Mouse (Mus musculus): ENCODE measurements around the gene Itga4. TPM values are rescaled to one million over a fixed set of nuclear protein-coding genes. Genes with fewer than 3 reads are reported as not detected.

The Itga4 gene
- polyA plus RNA-seq, 1 experiment: 1.7 TPM

DNA sequence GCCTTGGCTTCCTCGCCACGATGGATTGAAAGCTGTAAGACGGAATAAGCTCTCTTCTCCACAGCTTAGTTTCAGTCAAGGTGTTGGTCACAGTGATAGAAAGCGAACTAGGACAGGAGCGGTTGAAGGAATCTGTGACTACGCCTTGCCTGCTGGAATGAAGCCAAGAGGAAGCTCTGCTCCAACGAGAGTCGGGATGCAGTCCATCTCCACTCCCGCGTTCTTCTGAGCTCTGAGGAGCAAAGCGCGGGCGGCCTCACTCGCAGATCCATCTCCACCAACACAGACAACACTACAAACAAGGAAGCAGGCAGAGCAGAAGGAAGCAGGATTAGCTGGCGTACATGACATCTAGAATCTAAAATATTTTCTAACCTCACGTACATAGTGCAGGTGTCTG is 99.5 kb downstream of the Itga4 start:
- Histone ChIP-seq H3K9me3 (ENCODE audit: control insufficient read depth, low read length) (no peaks in the 10 kb centered on the region), H3K27me3 (ENCODE audit: control insufficient read depth) (no peaks in the 10 kb centered on the region), H3K4me1 (ENCODE audit: control insufficient read depth) (peaks cover 4% of the 10 kb centered on the region; the same call in 1 of the 2 replicates), H3K36me3 (ENCODE audit: control insufficient read depth) (peaks cover 2% of the 10 kb centered on the region; the same call in 1 of the 2 replicates), H3K4me3 (replicated peaks) (no peak overlapping the region)
- TF ChIP-seq GATA1 (IDR thresholded peaks at IDR 0.05; ENCODE audit: low read length): no peak
- no peak for TF ChIP-seq TAL1 (IDR thresholded peaks at IDR 0.05; ENCODE audit: low read length)

- H3K27me3 ChIP-seq (ENCODE audit: control insufficient read depth): no peaks in the 10 kb centered on the region
- no peak overlapping the region for H3K4me3 ChIP-seq (replicated peaks)
Measured at GRCm38 (mm10) chr2:79357835-79358234, 102.6 kb downstream of the Itga4 start.

DNA sequence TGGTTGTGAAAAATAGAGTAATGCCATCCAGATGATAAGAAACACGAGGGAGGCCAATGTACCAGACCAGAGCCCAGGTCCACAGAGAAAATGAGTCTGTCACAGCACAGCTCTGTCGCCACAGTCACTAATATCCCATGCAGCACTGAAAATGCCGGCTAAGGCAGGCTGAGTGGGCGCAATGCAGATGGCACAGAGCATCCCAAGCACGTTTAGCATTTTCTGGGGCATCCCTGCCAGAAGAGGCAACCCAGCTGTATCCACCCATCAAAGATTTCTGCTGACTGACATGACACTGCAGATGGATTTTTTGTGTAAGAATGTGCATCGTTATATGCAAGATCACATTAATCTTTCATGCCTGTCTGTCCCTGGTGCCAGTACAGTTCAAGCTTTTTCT is 106.8 kb downstream of the Itga4 start:
- Histone ChIP-seq H3K27me3 (ENCODE audit: control insufficient read depth) (no peaks in the 10 kb centered on the region), H3K4me3 (replicated peaks) (no peak overlapping the region), H3K9me3 (ENCODE audit: control insufficient read depth, low read length) (no peaks in the 10 kb centered on the region), H3K4me1 (ENCODE audit: control insufficient read depth) (no peaks in the 10 kb centered on the region), H3K36me3 (ENCODE audit: control insufficient read depth) (no peaks in the 10 kb centered on the region)
- no peak for TF ChIP-seq GATA1 (IDR thresholded peaks at IDR 0.05; ENCODE audit: low read length)
- TF ChIP-seq TAL1 (IDR thresholded peaks at IDR 0.05; ENCODE audit: low read length): no peak

More at GRCm38 (mm10) chr2:79357835-79358234, 102.6 kb downstream of the Itga4 start:
- TF ChIP-seq GATA1 (IDR thresholded peaks at IDR 0.05; ENCODE audit: low read length) (no peak), TAL1 (IDR thresholded peaks at IDR 0.05; ENCODE audit: low read length) (no peak)
- Histone ChIP-seq H3K4me1 (ENCODE audit: control insufficient read depth) (peaks cover 4% of the 10 kb centered on the region; the same call in 1 of the 2 replicates), H3K9me3 (ENCODE audit: control insufficient read depth, low read length) (no peaks in the 10 kb centered on the region), H3K36me3 (ENCODE audit: control insufficient read depth) (peaks cover 2% of the 10 kb centered on the region; the same call in 1 of the 2 replicates)

DNA sequence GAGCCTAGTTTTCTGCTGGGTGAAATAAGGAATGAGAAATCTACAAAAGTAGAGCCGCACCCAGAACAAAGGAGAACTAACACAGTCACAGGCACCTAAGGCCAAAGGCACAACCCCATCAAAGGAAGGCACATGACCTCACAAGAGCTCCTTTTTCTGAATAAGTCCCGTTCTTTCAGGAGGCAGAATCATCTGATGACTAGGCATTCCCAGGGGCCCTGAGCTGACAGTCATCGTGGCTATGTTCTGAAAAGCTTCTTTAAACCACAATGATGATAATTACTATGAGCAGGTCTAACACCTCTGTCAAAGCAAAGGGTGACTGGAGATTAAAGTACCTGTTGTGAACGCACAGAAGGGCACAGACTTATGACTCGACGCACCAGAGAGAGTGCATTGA is 108.7 kb downstream of the Itga4 start:
- Histone ChIP-seq H3K4me1 (ENCODE audit: control insufficient read depth) (no peaks in the 10 kb centered on the region), H3K9me3 (ENCODE audit: control insufficient read depth, low read length) (no peaks in the 10 kb centered on the region)

GRCm38 (mm10) chr2:79367451-79368450 is 112.5 kb downstream of the Itga4 start:
- Histone ChIP-seq H3K9me3 (ENCODE audit: control insufficient read depth, low read length) (no peaks in the 10 kb centered on the region), H3K4me1 (ENCODE audit: control insufficient read depth) (no peaks in the 10 kb centered on the region), H3K4me3 (replicated peaks) (no peak overlapping the region), H3K27me3 (ENCODE audit: control insufficient read depth) (no peaks in the 10 kb centered on the region), H3K36me3 (ENCODE audit: control insufficient read depth) (no peaks in the 10 kb centered on the region)
- no peak for TF ChIP-seq GATA1 (IDR thresholded peaks at IDR 0.05; ENCODE audit: low read length)
- TF ChIP-seq TAL1 (IDR thresholded peaks at IDR 0.05; ENCODE audit: low read length): no peak

More for the DNA sequence above, 108.7 kb downstream of the Itga4 start:
- no peaks in the 10 kb centered on the region for H3K27me3 ChIP-seq (ENCODE audit: control insufficient read depth)
- no peak overlapping the region for H3K4me3 ChIP-seq (replicated peaks)
- H3K36me3 ChIP-seq (ENCODE audit: control insufficient read depth): no peaks in the 10 kb centered on the region
- no peak for TF ChIP-seq GATA1 (IDR thresholded peaks at IDR 0.05; ENCODE audit: low read length)
- TF ChIP-seq TAL1 (IDR thresholded peaks at IDR 0.05; ENCODE audit: low read length): no peak

DNA sequence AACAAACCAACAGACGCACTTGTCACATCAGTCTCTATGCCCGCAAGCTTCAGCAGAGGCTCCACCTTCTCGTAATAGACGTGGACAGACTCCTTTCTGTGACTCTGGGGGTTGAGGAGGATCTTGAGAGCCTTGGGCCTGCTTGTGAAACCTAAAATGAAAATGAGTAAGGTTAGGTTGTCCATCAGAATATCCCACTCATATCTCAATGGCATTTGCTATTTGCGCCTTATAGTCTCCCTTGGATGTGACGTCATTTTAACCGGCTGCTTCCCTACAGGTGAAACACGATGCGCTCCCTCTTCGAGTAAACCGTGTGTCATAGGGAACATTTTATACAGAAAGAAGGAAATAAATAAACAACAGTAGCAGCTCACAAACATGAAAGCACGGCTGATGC is 113.4 kb downstream of the Itga4 start:
- Histone ChIP-seq H3K4me1 (ENCODE audit: control insufficient read depth) (no peaks in the 10 kb centered on the region), H3K4me3 (replicated peaks) (no peak overlapping the region), H3K36me3 (ENCODE audit: control insufficient read depth) (no peaks in the 10 kb centered on the region), H3K27me3 (ENCODE audit: control insufficient read depth) (no peaks in the 10 kb centered on the region), H3K9me3 (ENCODE audit: control insufficient read depth, low read length) (no peaks in the 10 kb centered on the region)
- TF ChIP-seq GATA1 (IDR thresholded peaks at IDR 0.05; ENCODE audit: low read length): no peak
- no peak for TF ChIP-seq TAL1 (IDR thresholded peaks at IDR 0.05; ENCODE audit: low read length)

- H3K4me3 ChIP-seq (replicated peaks): no peak overlapping the region
- no peaks in the 10 kb centered on the region for H3K27me3 ChIP-seq (ENCODE audit: control insufficient read depth)
- no peaks in the 10 kb centered on the region for H3K36me3 ChIP-seq (ENCODE audit: control insufficient read depth)
- no peaks in the 10 kb centered on the region for H3K9me3 ChIP-seq (ENCODE audit: control insufficient read depth, low read length)
- no peak for TF ChIP-seq TAL1 (IDR thresholded peaks at IDR 0.05; ENCODE audit: low read length)
- no peak for TF ChIP-seq GATA1 (IDR thresholded peaks at IDR 0.05; ENCODE audit: low read length)
- no peaks in the 10 kb centered on the region for H3K4me1 ChIP-seq (ENCODE audit: control insufficient read depth)
Measured at GRCm38 (mm10) chr2:79369061-79369524, 113.9 kb downstream of the Itga4 start.

DNA sequence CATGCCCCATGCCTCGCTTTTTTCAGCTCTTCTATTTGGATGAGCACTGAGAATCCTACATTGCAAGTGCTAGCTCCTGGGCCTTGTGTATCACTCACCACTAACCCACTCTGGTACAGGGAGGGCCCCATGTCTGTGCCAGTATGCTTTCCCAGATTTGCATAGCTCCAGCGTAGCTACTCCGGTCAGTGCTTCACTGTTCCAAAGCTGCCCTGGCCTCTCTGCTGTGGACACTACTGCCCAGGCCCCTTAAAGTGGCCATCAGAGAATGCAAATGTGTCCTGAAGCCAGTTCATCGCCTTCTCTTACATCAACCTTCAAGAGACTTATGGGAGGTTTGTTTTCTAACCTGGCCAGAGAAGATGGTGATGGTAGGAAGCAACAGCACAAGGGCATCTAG is 114.7 kb downstream of the Itga4 start:
- Histone ChIP-seq H3K4me1 (ENCODE audit: control insufficient read depth) (no peaks in the 10 kb centered on the region), H3K27me3 (ENCODE audit: control insufficient read depth) (no peaks in the 10 kb centered on the region), H3K9me3 (ENCODE audit: control insufficient read depth, low read length) (no peaks in the 10 kb centered on the region), H3K4me3 (replicated peaks) (no peak overlapping the region), H3K36me3 (ENCODE audit: control insufficient read depth) (no peaks in the 10 kb centered on the region)
- no peak for TF ChIP-seq GATA1 (IDR thresholded peaks at IDR 0.05; ENCODE audit: low read length)

DNA sequence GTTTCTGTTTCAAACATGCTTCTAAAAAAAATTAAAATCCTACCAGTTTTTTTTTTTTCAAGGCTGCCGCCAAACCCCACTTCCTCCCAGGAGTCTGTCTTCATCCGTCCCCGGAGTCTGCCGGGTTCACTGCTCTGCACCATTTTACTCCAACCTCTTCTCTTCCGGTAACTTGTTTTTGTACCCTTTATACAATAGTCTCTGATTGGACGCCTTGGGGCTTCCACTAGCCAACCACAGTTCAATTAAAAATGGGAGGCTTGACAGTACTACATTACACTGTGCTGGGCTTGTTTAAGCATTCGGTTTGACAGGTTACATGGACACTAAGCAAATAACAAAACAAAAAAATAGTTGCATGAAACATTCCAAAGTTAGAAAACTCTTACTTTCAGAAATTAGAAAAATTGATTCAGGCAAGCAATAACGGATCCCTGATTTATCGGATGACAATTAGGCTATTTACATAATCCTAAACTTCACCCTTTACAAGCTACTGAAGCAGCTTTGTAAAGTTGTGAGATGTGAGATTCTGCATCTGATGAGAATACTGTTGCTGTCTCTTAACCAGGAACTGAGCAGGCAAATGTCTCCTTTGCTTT is 115.6 kb downstream of the Itga4 start:
- no peak overlapping the region for H3K4me3 ChIP-seq (replicated peaks)
- no peaks in the 10 kb centered on the region for H3K9me3 ChIP-seq (ENCODE audit: control insufficient read depth, low read length)
- H3K36me3 ChIP-seq (ENCODE audit: control insufficient read depth): no peaks in the 10 kb centered on the region
- no peaks in the 10 kb centered on the region for H3K4me1 ChIP-seq (ENCODE audit: control insufficient read depth)
- no peaks in the 10 kb centered on the region for H3K27me3 ChIP-seq (ENCODE audit: control insufficient read depth)
- TF ChIP-seq GATA1 (IDR thresholded peaks at IDR 0.05; ENCODE audit: low read length): no peak
- no peak for TF ChIP-seq TAL1 (IDR thresholded peaks at IDR 0.05; ENCODE audit: low read length)
